Mouse (Mus musculus): ENCODE measurements around the gene Ubxn4.
"Not testable (repeated sequence)": the region's sequence is repeated elsewhere in the genome, so short reads cannot be mapped to it uniquely, and the experiment has no call there.

Ubxn4 gene

DNA sequence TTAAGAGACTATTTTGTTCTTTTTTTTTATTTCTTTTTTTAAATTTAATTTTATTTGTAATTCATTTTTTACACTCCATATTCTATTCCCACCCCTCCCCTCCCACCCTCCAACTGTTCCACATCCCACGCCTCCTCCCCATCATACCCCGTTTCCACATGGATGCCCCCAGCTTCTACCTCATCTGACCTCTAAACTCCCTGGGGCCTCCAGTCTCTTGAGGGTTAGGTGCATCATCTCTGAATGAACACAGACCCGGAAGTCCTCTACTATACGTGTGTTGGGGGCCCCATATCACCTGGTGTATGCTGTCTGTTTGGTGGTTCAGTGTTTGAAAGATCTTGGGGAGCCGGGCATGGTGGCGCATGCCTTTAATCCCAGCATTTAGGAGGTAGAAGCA is 75.5 kb downstream of the Ubxn4 start:
- DNase-seq = not testable (repeated sequence)

DNA sequence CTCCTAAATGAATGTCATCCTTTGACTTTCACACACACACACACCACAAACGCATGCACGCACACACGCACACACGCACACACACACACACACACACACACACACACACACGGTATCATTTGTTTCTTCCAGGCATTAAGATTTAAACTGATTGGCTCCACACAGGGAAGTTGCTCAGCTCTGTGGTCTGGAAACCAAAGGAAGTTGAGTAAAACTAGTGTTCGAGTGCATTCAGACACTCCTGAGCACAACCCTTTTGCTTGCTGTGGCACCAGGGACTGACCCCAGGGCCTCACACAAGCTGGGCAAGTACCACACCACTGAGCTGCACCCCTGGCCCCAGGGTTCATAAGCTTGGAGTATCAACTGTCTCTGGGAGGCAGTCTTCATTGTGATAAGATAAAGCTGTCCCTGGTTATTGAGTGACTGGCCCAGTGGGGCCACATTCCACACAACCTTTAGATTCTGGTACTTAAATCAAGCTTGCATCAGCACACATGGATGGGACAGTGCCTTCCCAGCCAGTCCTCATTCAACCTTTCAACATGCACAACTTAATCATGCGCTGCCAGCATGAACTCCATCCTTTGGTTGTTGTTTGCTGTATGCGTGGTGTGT is 79.4 kb downstream of the Ubxn4 start:
- DNase-seq = no peak

DNA sequence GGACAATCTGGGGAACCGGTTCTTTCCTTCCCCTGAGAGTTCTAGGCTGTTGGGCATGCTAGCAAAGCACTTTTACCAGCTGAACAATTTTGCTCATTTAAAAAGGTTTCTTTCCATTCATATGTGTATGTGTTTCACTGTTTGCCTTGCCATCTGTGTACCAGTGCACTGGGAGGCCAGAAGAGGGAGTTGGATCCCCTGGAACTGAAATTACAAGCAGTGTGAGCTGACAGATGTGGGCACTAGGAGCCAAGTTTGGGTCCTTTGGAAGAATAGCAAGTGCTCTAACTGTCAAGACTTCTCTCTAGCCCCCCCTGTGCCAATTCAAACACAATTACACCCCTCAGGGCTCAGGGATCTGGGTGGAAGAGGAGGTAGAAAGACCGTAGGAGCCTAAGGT is 81.0 kb downstream of the Ubxn4 start:
- no peak for DNase-seq

DNA sequence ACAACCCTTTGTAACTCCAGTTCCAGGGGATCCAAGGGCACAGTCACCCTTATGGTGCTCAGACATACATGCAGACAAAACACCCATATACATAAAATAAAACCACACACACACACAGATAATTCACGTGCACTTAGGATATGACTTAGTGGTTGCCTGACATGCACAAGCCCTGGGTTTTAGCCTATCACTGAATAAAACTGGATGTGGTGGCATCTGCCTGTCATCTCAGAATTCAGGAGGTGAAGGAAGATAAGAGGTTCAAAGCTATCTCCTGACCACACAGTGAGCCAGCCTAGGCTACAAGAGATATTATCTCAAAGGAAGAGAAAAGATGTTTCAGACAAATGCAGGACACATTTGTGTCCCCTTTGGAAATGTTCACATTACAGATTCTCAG is 83.4 kb downstream of the Ubxn4 start:
- no peak for DNase-seq

DNA sequence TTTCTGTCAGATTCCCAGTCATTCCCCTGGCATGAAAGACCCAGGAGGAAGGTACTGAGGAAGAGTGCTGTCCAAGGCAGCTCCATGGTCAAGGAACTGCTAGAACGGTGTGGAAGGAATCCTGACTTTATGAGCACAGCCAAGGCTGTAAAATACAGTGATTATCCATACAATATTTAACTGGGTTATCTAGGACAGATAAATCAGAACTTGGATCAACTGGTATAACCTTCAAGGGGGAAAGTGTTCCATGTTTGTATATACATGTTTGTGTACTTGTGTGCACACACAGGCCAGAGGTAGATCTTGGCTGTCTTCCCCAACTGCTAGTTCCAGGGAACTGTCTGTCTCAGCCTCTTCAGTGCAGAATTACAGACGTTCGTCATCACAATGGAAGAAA is 84.5 kb downstream of the Ubxn4 start, which contains the start of gene Lct:
Gene Lct (minus strand): TSS at position 101 of the 400 bp plus-strand sequence.
- DNase-seq = no peak
